Mouse (Mus musculus) liver, embryonic 14.5 days (tissue): ENCODE data around the gene Rhbdl3. TPM values are rescaled to one million over a fixed set of nuclear protein-coding genes. Genes with fewer than 3 reads are reported as not detected.

Source experiments
- ATAC-seq: fragments of 200-750 bp; cut with Nextera tagmentation; 2 replicates; pipeline ENCODE4 v1.8.0; 2017; ENCODE audit warnings: moderate number of reproducible peaks, mild to moderate bottlenecking, moderate library complexity; ENCODE audit not compliant: insufficient read depth
- DNase-seq, 3 experiments: peaks; one replicate each; pipeline ENCODE4 v3.0.0-alpha.2; 2012 to 2013; ENCODE audit warnings: low read depth in 3 of 3, low spot score in 3 of 3
- H3K27ac ChIP-seq: fragments of 300-500 bp; sonication (generic); 2 replicates; pipeline ENCODE4 v1.5.1; 2014; ENCODE audit warnings: moderate library complexity, mild to moderate bottlenecking, control low read depth, inconsistent platforms
- H3K27me3 ChIP-seq: fragments of 300-500 bp; sonication (generic); 2 replicates; pipeline ENCODE4 v1.6.1; 2014; ENCODE audit warnings: mild to moderate bottlenecking, low read length, moderate library complexity; ENCODE audit not compliant: control insufficient read depth, insufficient read depth
- H3K36me3 ChIP-seq: fragments of 300-500 bp; sonication (generic); replicated peaks from 2 replicates; pipeline ENCODE4 v1.6.1; 2014; ENCODE audit warnings: low read depth; ENCODE audit not compliant: control insufficient read depth, insufficient read depth
- H3K4me1 ChIP-seq, 2 experiments: fragments of 200-500 bp in 1 of 2; fragments of 300-500 bp in 1 of 2; sonication (generic) in 1 of 2; replicated peaks; 2 replicates each; pipeline ENCODE4 v1.6.1; 2012 to 2014; ENCODE audit warnings: antibody characterized with exemption in 1 of 2, inconsistent platforms in 1 of 2, low read length in 1 of 2; ENCODE audit not compliant: control insufficient read depth in 2 of 2, insufficient read depth in 2 of 2
- H3K4me2 ChIP-seq: fragments of 300-500 bp; sonication (generic); 2 replicates; pipeline ENCODE4 v1.6.1; 2014; ENCODE audit warnings: low read depth, mild to moderate bottlenecking, control low read depth, moderate library complexity
- H3K4me3 ChIP-seq, 2 experiments: fragments of 200-500 bp in 1 of 2; fragments of 300-500 bp in 1 of 2; sonication (generic) in 1 of 2; 2 replicates each; pipeline ENCODE4 v1.5.1; 2012 to 2014; ENCODE audit warnings: low read depth in 2 of 2, low read length in 2 of 2, mild to moderate bottlenecking in 2 of 2, control low read depth in 1 of 2, inconsistent platforms in 1 of 2, moderate library complexity in 1 of 2; ENCODE audit not compliant: insufficient read depth in 1 of 2
- H3K9ac ChIP-seq: fragments of 300-500 bp; sonication (generic); replicated peaks from 2 replicates; pipeline ENCODE4 v1.6.1; 2014; ENCODE audit warnings: mild to moderate bottlenecking, control low read depth, moderate library complexity
- H3K9me3 ChIP-seq: fragments of 300-500 bp; sonication (generic); 2 replicates; pipeline ENCODE4 v1.6.1; 2016; ENCODE audit warnings: low read length, mixed read lengths; ENCODE audit not compliant: control insufficient read depth
- CTCF ChIP-seq: IDR thresholded peaks from 2 replicates; pipeline ENCODE4 v1.5.1; 2016; ENCODE audit warnings: antibody characterized with exemption, low read depth, control low read depth
- EP300 ChIP-seq: IDR thresholded peaks from 2 replicates; pipeline ENCODE4 v1.6.1; 2016; ENCODE audit warnings: antibody characterized with exemption, low read depth
- WGBS: fragments of 180-500 bp; shearing (Covaris S2); extraction: QIAGEN DNeasy Blood & Tissue Kit; methylation state at CpG from one replicate; pipeline ENCODE4 v1.1.7; 2014; ENCODE audit not compliant: insufficient replicate concordance; 5-methylcytosine and 5-hydroxymethylcytosine counted together
- polyA plus RNA-seq, 2 experiments: library from polyadenylated mRNA; depleted of rRNA in 1 of 2; stranded (reverse) in 1 of 2; unstranded in 1 of 2; fragments of >200 nt; fragmentation: Nextera tagmentation in 1 of 2; extraction: Ambion mirVana in 1 of 2; gene quantifications; 2 replicates each; pipeline versions ENCODE4 v1.2.1 to v1.2.3; 2012 to 2014

Rhbdl3 gene
- polyA plus RNA-seq, 2 experiments: 0.03 to 0.04 TPM

DNA sequence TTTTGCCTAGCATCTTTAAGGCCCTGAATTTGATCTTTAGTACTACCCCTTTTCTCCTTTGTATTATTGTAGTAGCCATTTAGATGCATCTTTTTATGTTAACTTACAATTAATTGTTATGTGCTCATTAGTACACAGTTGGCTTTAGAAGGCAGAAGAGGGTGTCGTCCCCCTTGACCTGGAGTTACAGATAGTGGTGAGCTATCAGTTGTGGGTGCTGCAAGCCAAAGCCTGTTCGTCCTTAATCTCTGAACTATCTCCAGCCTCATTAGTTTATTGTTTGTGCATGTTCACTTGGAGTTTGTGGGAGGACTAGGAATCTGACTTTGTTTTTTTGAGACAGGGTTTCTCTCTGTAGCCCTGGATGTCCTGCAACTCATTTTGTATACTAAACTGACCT lies 86.1 kb downstream of the Rhbdl3 start:
- Histone ChIP-seq H3K4me3 (peak overlapping the region; percentile 24 to 95; a peak in 3 of 4 replicates), H3K4me1 (peaks cover 13 to 15% of the 10 kb centered on the region in 2 experiments), H3K4me2 (peak overlapping the region; percentile 90), H3K27ac (no peak overlapping the region), H3K9me3 (no peaks in the 10 kb centered on the region), H3K9ac (peak overlapping the region; percentile 6; the same call in 1 of the 2 replicates), H3K36me3 (peaks cover 64% of the 10 kb centered on the region), H3K27me3 (no peaks in the 10 kb centered on the region)
- 6% methylated on average over 2 of the region's 2 CpGs for WGBS
- DNase-seq (peak in 1 of 3 experiments; percentile 30), ATAC-seq (no peak)
- TF ChIP-seq EP300 (0 out of 2 replicates have a peak, but pooled peaks have one; percentile 21), CTCF (no peak)

DNA sequence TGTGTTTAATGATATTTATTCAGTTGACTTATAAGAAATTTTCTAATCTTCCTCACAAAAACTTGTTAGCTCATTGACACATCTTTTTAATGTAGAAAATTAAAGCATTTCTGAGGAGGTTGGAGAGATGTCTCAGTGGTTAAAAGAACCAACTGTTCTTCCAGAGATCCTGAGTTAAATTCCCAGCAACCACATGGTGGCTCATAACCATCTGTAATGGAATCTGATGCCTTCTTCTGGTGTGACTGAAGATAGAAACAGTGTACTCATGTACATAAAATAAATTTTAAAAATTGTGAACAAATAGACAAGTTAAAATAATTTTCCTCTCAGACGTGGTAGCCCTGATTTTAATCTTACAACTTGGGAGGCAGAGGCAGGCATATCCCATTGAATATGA lies 89.2 kb downstream of the Rhbdl3 start:
- TF ChIP-seq CTCF: no peak

DNA sequence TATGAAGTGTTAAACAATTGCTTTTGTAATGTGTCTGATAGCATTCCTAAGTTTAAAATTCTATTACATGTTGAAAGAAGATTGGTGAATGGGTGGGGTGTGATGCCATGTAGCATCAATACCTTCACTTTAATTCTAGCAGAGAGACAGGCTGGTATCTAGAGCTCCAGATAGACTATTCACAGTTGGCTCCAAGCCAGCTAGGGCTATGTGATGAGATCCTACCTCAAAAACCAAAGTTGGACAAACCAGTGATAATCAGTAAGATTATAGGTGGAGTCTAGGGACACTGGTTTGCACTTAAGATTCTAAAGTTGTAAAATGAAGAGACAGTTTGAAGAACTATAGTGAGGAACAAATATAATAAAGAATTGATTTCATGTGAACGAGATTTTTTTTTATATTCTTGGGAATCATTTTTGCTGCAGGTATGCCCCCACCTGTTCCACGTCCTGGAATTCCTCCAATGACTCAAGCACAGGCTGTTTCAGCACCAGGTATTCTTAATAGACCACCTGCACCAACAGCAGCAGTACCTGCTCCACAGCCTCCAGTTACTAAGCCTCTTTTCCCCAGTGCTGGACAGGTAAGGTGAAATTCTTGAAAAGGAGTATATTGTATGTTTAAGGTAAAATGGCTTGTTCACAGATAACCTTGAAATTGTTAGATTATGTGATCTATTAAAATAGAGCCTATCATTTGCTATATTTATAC lies 90.9 kb downstream of the Rhbdl3 start:
- H3K36me3 ChIP-seq: peaks cover 82% of the 10 kb centered on the region
- 88% methylated on average over 2 of the region's 2 CpGs for WGBS
- no peak for DNase-seq

More for the DNA sequence above, 89.2 kb downstream of the Rhbdl3 start:
- no peak overlapping the region for H3K4me2 ChIP-seq
- no peak overlapping the region for H3K4me3 ChIP-seq
- 51% methylated on average over 1 of the region's 1 CpGs for WGBS
- DNase-seq (no peak), ATAC-seq (no peak)
- H3K9ac ChIP-seq: no peak overlapping the region
- H3K9me3 ChIP-seq: no peaks in the 10 kb centered on the region
- H3K4me1 ChIP-seq: peaks cover 6 to 10% of the 10 kb centered on the region in 2 experiments
- H3K27me3 ChIP-seq: no peaks in the 10 kb centered on the region
- no peak overlapping the region for H3K27ac ChIP-seq
- H3K36me3 ChIP-seq: peaks cover 81% of the 10 kb centered on the region

DNA sequence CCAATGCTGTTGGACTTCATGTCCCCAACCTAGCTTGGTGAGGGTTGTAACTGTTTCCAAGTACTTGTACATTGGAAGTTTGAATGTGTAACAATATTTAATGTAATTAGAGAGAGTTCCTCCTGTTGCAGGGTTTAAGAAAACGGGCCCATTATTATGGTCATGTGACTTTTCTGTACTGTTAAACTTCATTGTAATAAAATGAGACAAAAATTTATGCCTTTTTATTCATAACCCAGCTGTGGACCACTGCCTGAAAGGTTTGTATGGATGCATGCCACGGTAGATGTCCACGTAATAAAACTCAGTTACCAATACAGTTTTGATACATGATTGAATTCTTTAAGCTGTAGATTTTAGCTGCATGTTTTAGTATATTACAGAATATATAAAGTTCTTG lies 95.2 kb downstream of the Rhbdl3 start:
- Histone ChIP-seq H3K36me3 (peaks cover 83% of the 10 kb centered on the region), H3K27ac (no peak overlapping the region), H3K4me1 (no peaks in the 10 kb centered on the region), H3K27me3 (no peaks in the 10 kb centered on the region), H3K9me3 (no peaks in the 10 kb centered on the region), H3K4me3 (no peak overlapping the region), H3K4me2 (no peak overlapping the region), H3K9ac (no peak overlapping the region)
- WGBS: 87% methylated on average over 3 of the region's 3 CpGs
- ATAC-seq (no peak), DNase-seq (no peak)
- TF ChIP-seq EP300 (no peak), CTCF (no peak)

More for the DNA sequence above, 90.9 kb downstream of the Rhbdl3 start:
- TF ChIP-seq CTCF (no peak), EP300 (no peak)
- Histone ChIP-seq H3K27me3 (no peaks in the 10 kb centered on the region), H3K4me2 (no peak overlapping the region), H3K27ac (no peak overlapping the region), H3K9me3 (no peaks in the 10 kb centered on the region), H3K9ac (no peak overlapping the region), H3K4me3 (no peak overlapping the region), H3K4me1 (peaks cover 5 to 6% of the 10 kb centered on the region in 2 experiments)
- no peak for ATAC-seq

DNA sequence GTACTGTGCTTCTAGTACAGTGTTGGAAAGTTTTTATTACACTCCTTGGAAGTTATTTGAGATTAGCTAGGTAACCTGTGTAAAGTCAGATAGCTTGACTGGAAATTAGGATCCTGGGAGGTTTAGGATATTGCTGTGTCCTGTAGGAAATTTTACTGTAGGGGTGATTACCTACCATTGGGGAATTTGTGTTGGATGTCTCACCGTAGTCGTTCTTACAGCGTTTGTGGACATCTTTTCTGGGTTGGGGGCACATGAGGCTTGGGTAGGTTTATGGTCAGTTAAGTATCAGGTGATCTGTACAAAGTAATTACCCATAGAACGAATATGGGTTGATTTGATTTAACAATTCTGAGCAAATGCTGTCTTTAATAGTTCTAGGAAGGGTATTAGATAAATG lies 95.9 kb downstream of the Rhbdl3 start:
- no peaks in the 10 kb centered on the region for H3K27me3 ChIP-seq
- H3K9me3 ChIP-seq: no peaks in the 10 kb centered on the region
- TF ChIP-seq EP300 (no peak), CTCF (no peak)
- H3K27ac ChIP-seq: no peak overlapping the region
- ATAC-seq: no peak
- no peak overlapping the region for H3K4me3 ChIP-seq
- no peaks in the 10 kb centered on the region for H3K4me1 ChIP-seq
- 90% methylated on average over 4 of the region's 4 CpGs for WGBS
- DNase-seq: no peak
- H3K9ac ChIP-seq: no peak overlapping the region
- no peak overlapping the region for H3K4me2 ChIP-seq
- peaks cover 81% of the 10 kb centered on the region for H3K36me3 ChIP-seq

Other genes with a start within 250 kb of the Rhbdl3 start
- 32.4 and 49.4 TPM in 2 replicates for gene Crlf3, start 219.9 kb upstream of the Rhbdl3 start, polyA plus RNA-seq (2012; rRNA removed)
- 81.1 and 84.2 TPM in 2 replicates for gene Crlf3, start 219.9 kb upstream of the Rhbdl3 start, polyA plus RNA-seq (2014; fragmentation: Nextera tagmentation; extraction: Ambion mirVana)
- 7.1 and 10.9 TPM in 2 replicates for gene Atad5, start 211.5 kb upstream of the Rhbdl3 start, polyA plus RNA-seq (2012; rRNA removed)
- gene Atad5, start 211.5 kb upstream of the Rhbdl3 start, polyA plus RNA-seq (2014; fragmentation: Nextera tagmentation; extraction: Ambion mirVana): 11.6 and 11.8 TPM in 2 replicates
- 6.1 and 7.5 TPM in 2 replicates for gene Tefm, start 158.7 kb upstream of the Rhbdl3 start, polyA plus RNA-seq (2012; rRNA removed)
- gene Tefm, start 158.7 kb upstream of the Rhbdl3 start, polyA plus RNA-seq (2014; fragmentation: Nextera tagmentation; extraction: Ambion mirVana): 12.5 and 14.2 TPM in 2 replicates
- 1.5 and 2.4 TPM in 2 replicates for gene Adap2, start 146.8 kb upstream of the Rhbdl3 start, polyA plus RNA-seq (2012; rRNA removed)
- 3.9 and 4.7 TPM in 2 replicates for gene Adap2, start 146.8 kb upstream of the Rhbdl3 start, polyA plus RNA-seq (2014; fragmentation: Nextera tagmentation; extraction: Ambion mirVana)
- gene Rnf135, start 117.1 kb upstream of the Rhbdl3 start, polyA plus RNA-seq (2012; rRNA removed): 1.7 and 2.2 TPM in 2 replicates
- gene Rnf135, start 117.1 kb upstream of the Rhbdl3 start, polyA plus RNA-seq (2014; fragmentation: Nextera tagmentation; extraction: Ambion mirVana): 2.5 and 3.4 TPM in 2 replicates
- gene Rhot1, start 91.9 kb upstream of the Rhbdl3 start, polyA plus RNA-seq (2012; rRNA removed): 8.3 and 11.6 TPM in 2 replicates
- gene Rhot1, start 91.9 kb upstream of the Rhbdl3 start, polyA plus RNA-seq (2014; fragmentation: Nextera tagmentation; extraction: Ambion mirVana): 21.6 and 25.6 TPM in 2 replicates
- gene 5730455P16Rik, start 77.1 kb downstream of the Rhbdl3 start, polyA plus RNA-seq (2012; rRNA removed): 1.6 and 2.4 TPM in 2 replicates
- gene 5730455P16Rik, start 77.1 kb downstream of the Rhbdl3 start, polyA plus RNA-seq (2014; fragmentation: Nextera tagmentation; extraction: Ambion mirVana): 5.0 and 5.1 TPM in 2 replicates
- gene Zfp207, start 82.4 kb downstream of the Rhbdl3 start, polyA plus RNA-seq (2012; rRNA removed): 65.7 and 79.3 TPM in 2 replicates
- gene Zfp207, start 82.4 kb downstream of the Rhbdl3 start, polyA plus RNA-seq (2014; fragmentation: Nextera tagmentation; extraction: Ambion mirVana): 106 and 109 TPM in 2 replicates
- gene Psmd11, start 127.7 kb downstream of the Rhbdl3 start, polyA plus RNA-seq (2012; rRNA removed): 35.6 and 56.8 TPM in 2 replicates
- gene Psmd11, start 127.7 kb downstream of the Rhbdl3 start, polyA plus RNA-seq (2014; fragmentation: Nextera tagmentation; extraction: Ambion mirVana): 152 and 155 TPM in 2 replicates
- gene Cdk5r1, start 176.1 kb downstream of the Rhbdl3 start, polyA plus RNA-seq (2012; rRNA removed): 0.64 and 0.74 TPM in 2 replicates
- gene Cdk5r1, start 176.1 kb downstream of the Rhbdl3 start, polyA plus RNA-seq (2014; fragmentation: Nextera tagmentation; extraction: Ambion mirVana): 0.17 and 0.37 TPM in 2 replicates